Mouse (Mus musculus) C2C12 (cell line): Measurements from ENCODE around the gene Tnnc1.

Source experiments
- CEBPB ChIP-seq: IDR thresholded peaks from one replicate; pipeline ENCODE4 v1.6.1; 2011; ENCODE audit warnings: low read depth, mild to moderate bottlenecking, control low read depth, moderate library complexity
- CTCF ChIP-seq: IDR thresholded peaks from one replicate; pipeline ENCODE4 v1.5.1; 2011; ENCODE audit not compliant: control insufficient read depth, insufficient read depth, insufficient read length
- MAX ChIP-seq: IDR thresholded peaks from one replicate; pipeline ENCODE4 v1.6.1; 2011; ENCODE audit warnings: mild to moderate bottlenecking, control low read depth
- MYOD1 ChIP-seq: IDR thresholded peaks from one replicate; pipeline ENCODE4 v1.6.1; 2011; ENCODE audit warnings: low read depth; ENCODE audit not compliant: control insufficient read depth, insufficient read length
- MYOG ChIP-seq: IDR thresholded peaks from one replicate; pipeline ENCODE4 v1.6.1; 2011; ENCODE audit not compliant: control insufficient read depth, insufficient read length; ENCODE audit errors: extremely low read depth

GRCm38 (mm10) chr14:31161191-31161590, 46.9 kb upstream of the Tnnc1 start:
- TF ChIP-seq CTCF (no peak), MAX (no peak), MYOG (no peak), MYOD1 (no peak), CEBPB (no peak)
